Mouse (Mus musculus): ENCODE results near the gene Lipt2. TPM values are rescaled to one million over a fixed set of nuclear protein-coding genes. Genes with fewer than 3 reads are reported as not detected.

Lipt2 gene
- total RNA-seq, 2 experiments from 2014 or later, result 5.5 TPM

GRCm38 (mm10) chr7:100170756-100171155 lies 11.7 kb downstream of the Lipt2 start:
- no peak for DNase-seq

- DNase-seq, result peak in 1 of 2 experiments; percentile 26
Measured at GRCm38 (mm10) chr7:100176269-100176668, 17.2 kb downstream of the Lipt2 start, which contains the start of gene Kcne3. Gene Kcne3 (plus strand): TSS chr7:100176502.

- peak; percentile 64 to 75 for DNase-seq
Measured at GRCm38 (mm10) chr7:100178016-100178890, 19.2 kb downstream of the Lipt2 start.

- peak in 1 of 2 experiments; percentile 28 for DNase-seq
Measured at GRCm38 (mm10) chr7:100178891-100179233, 19.8 kb downstream of the Lipt2 start.

- DNase-seq, result no peak
Measured at GRCm38 (mm10) chr7:100179394-100179793, 20.3 kb downstream of the Lipt2 start.

- DNase-seq, result no peak
Measured at GRCm38 (mm10) chr7:100179836-100180407, 20.8 kb downstream of the Lipt2 start.

- no peak for DNase-seq
Measured at GRCm38 (mm10) chr7:100181176-100181575, 22.1 kb downstream of the Lipt2 start.

GRCm38 (mm10) chr7:100181614-100182013 lies 22.5 kb downstream of the Lipt2 start:
- no peak for DNase-seq

GRCm38 (mm10) chr7:100182388-100182787 lies 23.3 kb downstream of the Lipt2 start:
- peak in 1 of 2 experiments; percentile 54 for DNase-seq

GRCm38 (mm10) chr7:100187601-100188000 lies 28.5 kb downstream of the Lipt2 start:
- peak; percentile 26 to 69 for DNase-seq

- no peak for DNase-seq
Measured at GRCm38 (mm10) chr7:100190167-100190566, 31.1 kb downstream of the Lipt2 start.

- DNase-seq, result peak; percentile 42 to 78
Measured at GRCm38 (mm10) chr7:100190778-100191177, 31.7 kb downstream of the Lipt2 start.

GRCm38 (mm10) chr7:100201191-100201590 lies 42.1 kb downstream of the Lipt2 start:
- no peak for DNase-seq

- DNase-seq, result no peak
Measured at GRCm38 (mm10) chr7:100203616-100204015, 44.5 kb downstream of the Lipt2 start.

GRCm38 (mm10) chr7:100204871-100205270 lies 45.8 kb downstream of the Lipt2 start:
- DNase-seq, result no peak

GRCm38 (mm10) chr7:100206144-100206543 lies 47.1 kb downstream of the Lipt2 start:
- DNase-seq, result no peak

GRCm38 (mm10) chr7:100207886-100208285 lies 48.8 kb downstream of the Lipt2 start:
- DNase-seq, result peak; percentile 26 to 30

Other genes with a start within 250 kb of the Lipt2 start
- 10 to 100 TPM; 10.6 to 11.3 TPM for gene Rnf169, start 178.8 kb upstream of the Lipt2 start, total RNA-seq (2021)
- not detected for gene Chrdl2, start 153.1 kb upstream of the Lipt2 start, total RNA-seq (2021)
- gene Pold3, start 37.7 kb upstream of the Lipt2 start, total RNA-seq (2021), result 10 to 100 TPM in 1 of 2 experiments, 1 to 10 TPM in 1; 6.6 to 10.7 TPM
- gene Kcne3, start 17.2 kb downstream of the Lipt2 start, total RNA-seq (2021), result under 1 TPM; 0.59 to 0.99 TPM
- 1 to 10 TPM; 6.3 to 7.0 TPM for gene Pgm2l1, start 68.1 kb downstream of the Lipt2 start, total RNA-seq (2021)
- gene P4ha3, start 126.2 kb downstream of the Lipt2 start, total RNA-seq (2021), result under 1 TPM; 0.31 to 0.55 TPM
- gene C2cd3, start 213.0 kb downstream of the Lipt2 start, total RNA-seq (2021), result 10 to 100 TPM in 1 of 2 experiments, 1 to 10 TPM in 1; 7.4 to 10.6 TPM
- gene Ppme1, start 213.0 kb downstream of the Lipt2 start, total RNA-seq (2021), result 10 to 100 TPM; 34.7 to 35.4 TPM

Data from heart, adult 18-20 months (tissue).